Mouse (Mus musculus) kidney, embryonic 16.5 days (tissue): ENCODE results near the gene Izumo4. TPM values are rescaled to one million over a fixed set of nuclear protein-coding genes. Genes with fewer than 3 reads are reported as not detected.
A peak's percentile ranks its signal among the peaks of the same experiment; 100 is the strongest.

Experiments used
- ATAC-seq: fragments of 200-750 bp; cut with Nextera tagmentation; 2 replicates; pipeline ENCODE4 v1.8.0; 2017; ENCODE audit warnings: moderate TSS enrichment; ENCODE audit not compliant: low FRiP score, low TSS enrichment
- H3K27ac ChIP-seq: fragments of 300-500 bp; sonication (generic); 2 replicates; pipeline ENCODE4 v1.5.1; 2014; ENCODE audit warnings: low read length
- H3K27me3 ChIP-seq: fragments of 300-500 bp; sonication (generic); 2 replicates; pipeline ENCODE4 v1.6.1; 2014; ENCODE audit warnings: low read length, control low read depth, mixed read lengths; ENCODE audit not compliant: insufficient read depth
- H3K36me3 ChIP-seq: fragments of 300-500 bp; sonication (generic); 2 replicates; pipeline ENCODE4 v1.6.1; 2014; ENCODE audit warnings: low read length, control low read depth, mixed read lengths; ENCODE audit not compliant: insufficient read depth
- H3K4me1 ChIP-seq: fragments of 300-500 bp; sonication (generic); 2 replicates; pipeline ENCODE4 v1.6.1; 2014; ENCODE audit warnings: low read length, control low read depth, mixed read lengths; ENCODE audit not compliant: insufficient read depth
- H3K4me2 ChIP-seq: fragments of 300-500 bp; sonication (generic); replicated peaks from 2 replicates; pipeline ENCODE4 v1.6.1; 2014; ENCODE audit warnings: low read depth, low read length
- H3K4me3 ChIP-seq: fragments of 300-500 bp; sonication (generic); 2 replicates; pipeline ENCODE4 v1.5.1; 2014; ENCODE audit warnings: mild to moderate bottlenecking, low read length
- H3K9ac ChIP-seq: fragments of 300-500 bp; sonication (generic); replicated peaks from 2 replicates; pipeline ENCODE4 v1.6.1; 2014; ENCODE audit warnings: low read length
- H3K9me3 ChIP-seq: fragments of 300-500 bp; sonication (generic); 2 replicates; pipeline ENCODE4 v1.6.1; 2016; ENCODE audit warnings: low read length, control low read depth
- WGBS: fragments of 180-500 bp; shearing (Covaris S2); extraction: QIAGEN DNeasy Blood & Tissue Kit; methylation state at CpG from one replicate; pipeline ENCODE4 v1.1.7; 2014; 5-methylcytosine and 5-hydroxymethylcytosine counted together
- polyA plus RNA-seq: library from polyadenylated mRNA; unstranded; fragments of >200 nt; fragmentation: Nextera tagmentation; extraction: Ambion mirVana; gene quantifications from 2 replicates; pipeline ENCODE4 v1.2.1, GENCODE M21; 2015

Gene Izumo4
- 23.3 and 23.8 TPM in 2 replicates for polyA plus RNA-seq

DNA sequence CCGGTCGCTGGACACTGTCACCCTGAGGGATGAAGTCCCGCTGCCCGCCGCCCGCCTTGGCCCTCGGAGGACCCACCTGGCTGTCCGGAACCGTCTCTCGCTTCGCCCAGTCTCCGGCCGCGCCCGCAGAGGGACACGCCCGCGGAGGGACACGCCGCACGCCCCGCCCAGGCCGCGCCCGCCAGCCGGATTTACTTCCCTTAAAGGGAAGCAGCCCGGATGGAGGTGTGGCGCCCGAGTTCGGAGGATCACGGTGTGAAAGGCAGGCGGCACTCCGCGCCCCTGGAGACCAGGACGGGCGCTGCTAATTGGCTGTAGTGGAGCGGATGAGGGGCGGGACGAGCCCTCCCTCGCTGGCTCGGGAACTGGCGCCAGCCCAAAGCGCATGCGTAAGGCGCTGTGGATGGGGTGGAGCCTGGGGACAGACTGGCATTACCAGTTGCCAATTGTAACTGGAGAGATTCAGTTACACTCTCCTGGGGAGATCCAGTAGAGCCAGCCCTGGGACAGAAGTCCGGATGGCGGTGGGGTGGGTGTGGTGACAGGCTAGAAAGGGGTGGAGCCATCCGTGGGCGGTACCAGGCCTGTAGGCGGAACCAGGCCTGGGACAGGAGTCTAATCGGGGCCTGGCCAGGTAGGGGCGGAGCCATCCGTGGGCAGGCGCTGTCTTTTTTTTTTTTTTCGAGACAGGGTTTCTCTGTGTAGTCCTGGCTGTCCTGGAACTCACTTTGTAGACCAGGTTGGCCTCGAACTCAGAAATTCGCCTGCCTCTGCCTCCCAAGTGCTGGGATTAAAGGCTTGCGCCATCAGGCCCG, at the start of gene Izumo4, which contains the start of gene Mob3a:
Gene Izumo4 (plus strand): TSS at position 464 of the 815 bp plus-strand sequence.
Gene Mob3a (minus strand): TSS at position 257 of the 815 bp plus-strand sequence.
- Histone ChIP-seq H3K4me2 (peak within 1 kb of the TSS; percentile 91), H3K9ac (peak within 1 kb of the TSS; percentile 71), H3K4me1 (peaks cover 34% of the 10 kb centered on the region), H3K4me3 (peak within 1 kb of the TSS; percentile 61), H3K9me3 (no peaks in the 10 kb centered on the region), H3K36me3 (peaks cover 13% of the 10 kb centered on the region; the same call in 1 of the 2 replicates), H3K27ac (peak within 1 kb of the TSS; percentile 85), H3K27me3 (no peaks in the 10 kb centered on the region)
- ATAC-seq, result peak; percentile 98
- under 1% methylated on average over 59 of the region's 59 CpGs for WGBS

DNA sequence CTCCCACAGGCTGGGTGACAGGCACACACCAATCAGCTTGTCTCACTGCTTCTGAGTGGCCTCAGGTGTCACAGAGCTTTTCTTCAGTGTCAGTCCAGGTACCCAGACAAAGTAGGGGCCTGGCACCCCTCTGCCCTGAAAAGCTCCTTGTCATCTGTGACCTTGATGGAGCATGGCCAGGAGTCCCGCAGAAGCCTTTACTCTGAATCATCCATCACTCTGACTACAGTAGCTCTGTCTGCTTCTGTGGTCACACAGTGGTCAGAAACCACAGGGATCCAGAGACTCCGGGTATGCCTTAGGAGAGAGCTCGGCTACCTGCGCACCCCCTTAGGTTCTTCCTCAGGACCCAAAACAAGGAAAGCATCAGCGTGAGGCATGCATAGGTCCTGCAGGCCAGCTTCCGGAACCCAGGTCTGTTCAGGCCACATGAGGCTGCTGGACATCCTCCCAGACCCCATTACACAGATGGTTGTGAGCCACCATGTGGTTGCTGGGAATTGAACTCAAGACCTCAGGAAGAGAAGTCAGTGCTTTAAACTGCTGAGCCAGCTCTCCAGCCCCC, 48.7 kb upstream of the Izumo4 start:
- 84% methylated on average over 6 of the region's 6 CpGs for WGBS
- H3K4me3 ChIP-seq, result no peak overlapping the region
- no peaks in the 10 kb centered on the region for H3K9me3 ChIP-seq
- H3K9ac ChIP-seq, result no peak overlapping the region
- H3K27ac ChIP-seq, result no peak overlapping the region
- no peak for ATAC-seq
- no peak overlapping the region for H3K4me2 ChIP-seq
- 0 out of 2 replicates have a peak, but pooled peaks cover 3% of the 10 kb centered on the region for H3K36me3 ChIP-seq
- H3K4me1 ChIP-seq, result peaks cover 29% of the 10 kb centered on the region
- H3K27me3 ChIP-seq, result no peaks in the 10 kb centered on the region

DNA sequence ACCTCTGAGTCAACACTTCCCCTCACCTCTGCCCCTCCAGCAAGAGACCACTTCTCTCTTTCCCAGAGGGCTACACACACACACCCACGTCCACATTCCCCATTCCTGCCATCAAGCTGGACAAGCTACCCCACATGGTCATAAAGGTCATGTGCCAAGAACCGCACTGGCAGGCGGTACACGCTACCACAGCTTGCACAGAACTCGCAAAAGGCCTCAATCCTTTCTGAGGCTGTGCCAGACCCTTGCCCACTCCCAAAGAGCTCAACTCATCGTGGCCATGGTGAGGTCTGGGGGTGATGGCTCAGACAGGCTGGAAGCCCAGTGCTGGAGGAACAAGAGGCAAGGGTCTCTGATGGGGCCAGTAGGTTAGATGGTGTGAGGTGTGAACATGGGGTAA, 47.1 kb upstream of the Izumo4 start:
- no peak overlapping the region for H3K27ac ChIP-seq
- H3K4me3 ChIP-seq, result 0 out of 2 replicates have a peak overlapping the region, but pooled peaks have one; percentile 3
- no peaks in the 10 kb centered on the region for H3K36me3 ChIP-seq
- H3K4me1 ChIP-seq, result peaks cover 34% of the 10 kb centered on the region
- no peak overlapping the region; the same call in 1 of the 2 replicates for H3K9ac ChIP-seq
- WGBS, result 79% methylated on average over 6 of the region's 6 CpGs
- peak overlapping the region; percentile 96 for H3K4me2 ChIP-seq
- no peaks in the 10 kb centered on the region for H3K9me3 ChIP-seq
- no peak for ATAC-seq
- no peaks in the 10 kb centered on the region for H3K27me3 ChIP-seq

DNA sequence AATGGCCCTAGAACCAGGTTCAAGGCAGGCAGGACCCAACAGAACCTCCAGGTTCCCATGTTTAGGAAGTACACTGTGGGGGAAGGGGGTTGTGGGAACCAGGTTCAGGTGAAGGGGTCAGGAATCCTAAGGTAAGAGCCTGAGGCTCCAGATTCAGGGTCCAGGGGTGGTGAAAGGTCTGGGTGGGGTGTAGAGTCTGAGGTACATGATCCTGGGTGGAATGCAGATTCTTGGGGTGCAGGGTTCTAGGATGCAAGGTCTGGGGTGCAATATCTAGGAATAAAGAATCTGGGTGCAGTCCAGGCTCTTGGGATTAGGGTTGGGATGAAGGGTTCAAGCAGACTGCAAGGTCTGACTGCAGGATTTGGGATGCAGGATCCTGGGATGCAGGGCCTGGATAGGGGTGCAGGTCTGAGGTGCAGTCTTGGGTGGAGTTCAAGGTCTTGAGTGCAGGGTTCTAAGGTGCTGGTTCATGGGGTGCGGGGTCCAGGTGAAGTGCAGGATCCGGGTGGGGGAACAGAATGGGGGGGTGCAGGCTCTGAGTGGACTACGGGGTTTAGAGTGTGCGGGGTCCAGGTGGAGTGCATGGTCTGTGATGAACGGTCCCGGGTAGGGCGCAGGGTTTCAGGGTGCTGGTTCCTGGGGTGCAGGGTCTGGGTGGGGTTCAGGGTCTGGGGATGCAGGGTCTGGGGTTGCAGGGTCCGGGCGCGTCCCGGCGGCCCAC, 46.4 kb upstream of the Izumo4 start:
- peak overlapping the region; percentile 56; the same call in 1 of the 2 replicates for H3K27ac ChIP-seq
- WGBS, result 1% methylated on average over 12 of the region's 12 CpGs

DNA sequence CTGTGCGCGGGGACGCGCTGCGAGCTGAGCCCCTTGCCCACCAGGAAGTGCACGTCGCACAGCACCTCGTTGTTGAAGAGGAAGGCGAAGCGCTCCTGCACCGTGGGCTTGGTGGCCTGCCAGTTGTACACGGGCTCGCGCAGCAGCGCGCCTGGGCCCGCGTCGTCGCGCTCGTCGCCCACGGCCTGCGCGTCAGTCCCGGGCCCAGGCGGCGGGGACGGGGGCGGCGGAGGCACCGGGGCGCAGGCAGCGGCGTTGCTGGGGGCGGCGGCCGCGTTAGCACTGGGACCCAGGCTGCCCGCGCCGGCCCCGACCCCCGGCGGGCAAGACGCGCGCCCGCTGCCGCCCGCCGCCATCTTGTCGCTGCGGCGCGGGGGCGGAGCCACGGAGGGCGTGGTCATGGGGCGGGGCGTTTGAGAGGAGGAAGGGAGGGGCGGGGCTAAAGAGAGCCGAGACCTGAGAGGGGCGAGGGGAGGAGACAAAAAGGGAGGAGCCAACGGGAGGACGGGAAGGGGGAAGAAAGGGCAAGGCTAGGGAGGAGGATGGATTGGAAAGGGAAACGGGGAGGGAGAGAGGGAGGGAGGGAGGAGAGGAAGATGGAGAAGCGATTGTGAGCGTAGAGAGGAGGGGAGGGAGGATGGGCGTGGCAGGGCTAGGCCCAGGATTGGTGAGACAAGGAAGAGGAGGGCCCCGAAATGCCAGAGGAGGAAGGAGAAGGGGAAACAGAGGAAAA, 45.7 kb upstream of the Izumo4 start:
- peak overlapping the region; percentile 95 for H3K9ac ChIP-seq
- under 1% methylated on average over 60 of the region's 72 CpGs for WGBS
- H3K4me2 ChIP-seq, result peak overlapping the region; percentile 96

More for the DNA sequence above, 46.4 kb upstream of the Izumo4 start:
- Histone ChIP-seq H3K4me3 (peak overlapping the region; percentile 91), H3K9ac (peak overlapping the region; percentile 95), H3K9me3 (no peaks in the 10 kb centered on the region), H3K27me3 (no peaks in the 10 kb centered on the region), H3K4me1 (peaks cover 34% of the 10 kb centered on the region), H3K36me3 (no peaks in the 10 kb centered on the region), H3K4me2 (peak overlapping the region; percentile 96)
- peak; percentile 47 for ATAC-seq

DNA sequence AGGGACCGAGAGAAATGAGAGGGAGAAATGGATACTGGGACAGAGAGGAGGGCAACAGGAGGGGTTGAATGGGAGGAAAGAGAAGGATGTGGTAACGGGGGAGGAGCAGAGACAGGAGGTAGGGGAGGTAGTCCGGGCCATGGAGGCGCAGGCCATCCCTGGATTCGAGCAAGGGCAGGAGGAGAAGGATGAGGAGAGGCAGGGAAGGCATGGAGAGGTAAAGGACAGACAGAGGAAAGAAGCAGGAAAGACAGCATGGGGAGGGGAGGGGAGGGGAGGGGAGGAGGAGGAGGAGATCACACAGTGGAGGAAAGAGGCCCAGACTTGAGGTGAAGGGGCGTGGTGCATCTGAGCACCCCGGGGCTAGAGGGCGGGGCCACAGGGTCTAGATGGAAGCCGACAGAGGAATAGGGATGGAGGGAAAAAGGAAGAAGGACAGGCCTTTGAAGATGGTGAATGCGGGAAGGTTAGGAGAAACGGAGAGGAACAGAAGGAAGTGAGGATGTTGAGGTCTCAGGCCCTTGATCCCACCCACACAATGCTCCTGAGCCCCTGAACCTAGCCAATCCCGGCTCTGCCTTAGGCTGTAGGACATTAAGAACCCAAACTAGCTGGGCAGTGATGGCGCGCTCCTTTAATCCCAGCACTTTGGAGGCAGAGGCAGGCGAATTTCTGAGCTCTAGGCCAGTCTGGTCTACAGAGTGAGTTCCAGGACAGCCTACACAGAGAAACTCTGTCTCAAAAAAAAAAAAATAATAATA, 44.9 kb upstream of the Izumo4 start, which contains the start of gene Btbd2:
Gene Btbd2 (minus strand): TSS at position 209 of the 761 bp plus-strand sequence.
- Histone ChIP-seq H3K4me2 (peak within 1 kb of the TSS; percentile 96), H3K9ac (peak within 1 kb of the TSS; percentile 95), H3K4me1 (peaks cover 34% of the 10 kb centered on the region), H3K36me3 (no peaks in the 10 kb centered on the region), H3K27me3 (no peaks in the 10 kb centered on the region), H3K27ac (peak within 1 kb of the TSS; percentile 95), H3K9me3 (no peaks in the 10 kb centered on the region), H3K4me3 (peak within 1 kb of the TSS; percentile 91)
- WGBS, result 21% methylated on average over 15 of the region's 15 CpGs
- ATAC-seq, result peak; percentile 60

More for the DNA sequence above, 45.7 kb upstream of the Izumo4 start:
- H3K27me3 ChIP-seq, result no peaks in the 10 kb centered on the region
- peak overlapping the region; percentile 95 for H3K27ac ChIP-seq
- peak; percentile 80 for ATAC-seq
- peak overlapping the region; percentile 91 for H3K4me3 ChIP-seq
- no peaks in the 10 kb centered on the region for H3K36me3 ChIP-seq
- peaks cover 34% of the 10 kb centered on the region for H3K4me1 ChIP-seq
- no peaks in the 10 kb centered on the region for H3K9me3 ChIP-seq

DNA sequence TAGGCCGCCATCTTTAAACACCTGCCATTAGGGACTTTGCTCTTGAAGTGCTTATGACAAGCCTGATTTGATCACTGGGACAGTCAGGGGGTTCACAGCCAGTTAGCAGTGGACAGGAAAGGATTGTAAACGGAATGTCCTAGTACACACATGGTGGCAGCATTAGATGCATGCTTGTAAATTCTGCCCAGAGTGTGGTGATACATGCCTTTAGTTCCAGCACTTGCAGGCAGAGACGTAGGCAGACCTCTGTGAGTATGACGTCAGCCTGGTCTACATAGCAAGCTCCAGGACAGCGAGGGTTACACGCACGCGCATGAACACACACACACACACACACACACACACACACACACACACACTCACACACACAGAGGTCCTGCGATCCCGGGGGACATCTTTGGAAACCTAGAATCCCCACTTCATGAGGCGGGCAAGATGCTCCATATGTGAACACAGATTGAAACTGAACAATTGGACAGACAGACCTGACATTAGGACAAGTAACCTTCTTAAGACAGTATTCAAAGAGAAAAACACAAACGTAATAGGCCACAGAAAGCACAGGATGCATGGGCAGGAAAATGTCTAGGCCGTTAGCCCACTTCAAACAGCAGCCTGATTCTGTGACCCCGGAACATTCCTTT, 43.7 kb upstream of the Izumo4 start:
- 85% methylated on average over 14 of the region's 14 CpGs for WGBS
- no peak overlapping the region for H3K4me3 ChIP-seq
- peaks cover 37% of the 10 kb centered on the region for H3K4me1 ChIP-seq
- no peak overlapping the region for H3K27ac ChIP-seq
- no peaks in the 10 kb centered on the region for H3K27me3 ChIP-seq
- no peaks in the 10 kb centered on the region for H3K9me3 ChIP-seq
- peak overlapping the region; percentile 51; the same call in 1 of the 2 replicates for H3K9ac ChIP-seq
- no peak for ATAC-seq
- H3K4me2 ChIP-seq, result no peak overlapping the region
- no peaks in the 10 kb centered on the region for H3K36me3 ChIP-seq

DNA sequence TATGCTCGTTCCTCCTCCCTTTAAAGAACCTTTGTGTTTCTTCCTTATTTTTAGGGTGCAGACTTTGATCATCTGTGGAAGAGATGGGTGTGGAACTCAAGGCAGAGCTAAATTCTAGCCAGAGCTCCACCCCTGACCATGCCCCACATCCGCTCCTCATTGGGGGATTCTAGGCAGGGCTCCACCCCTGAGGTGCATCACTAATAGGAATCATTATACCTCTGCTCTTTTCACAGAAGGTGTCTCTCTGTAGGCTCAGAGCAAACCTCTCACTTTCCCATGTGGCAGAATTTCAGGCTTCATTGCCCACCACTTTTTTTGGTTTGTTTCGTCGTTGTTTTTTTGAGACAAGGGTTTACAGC, 43.2 kb upstream of the Izumo4 start:
- Histone ChIP-seq H3K27ac (peak overlapping the region; percentile 37; the same call in 1 of the 2 replicates), H3K9ac (peak overlapping the region; percentile 51), H3K36me3 (no peaks in the 10 kb centered on the region), H3K4me2 (0 out of 2 replicates have a peak overlapping the region, but pooled peaks have one; percentile 31), H3K27me3 (no peaks in the 10 kb centered on the region), H3K4me3 (no peak overlapping the region), H3K9me3 (no peaks in the 10 kb centered on the region), H3K4me1 (peaks cover 42% of the 10 kb centered on the region)
- 58% methylated on average over 4 of the region's 4 CpGs for WGBS
- ATAC-seq, result no peak
